Mouse (Mus musculus) liver, embryonic 15.5 days (tissue): ENCODE results near the gene Slc1a3. TPM values are rescaled to one million over a fixed set of nuclear protein-coding genes. Genes with fewer than 3 reads are reported as not detected.
A peak's percentile ranks its signal among the peaks of the same experiment; 100 is the strongest.

ENCODE experiments used
- ATAC-seq: fragments of 200-750 bp; cut with Nextera tagmentation; 2 replicates; pipeline ENCODE4 v1.8.0; 2017; ENCODE audit warnings: moderate number of reproducible peaks, mild to moderate bottlenecking, moderate library complexity; ENCODE audit not compliant: insufficient read depth
- H3K27ac ChIP-seq: fragments of 300-500 bp; sonication (generic); replicated peaks from 2 replicates; pipeline ENCODE4 v1.5.1; 2015; ENCODE audit warnings: mild to moderate bottlenecking, inconsistent platforms
- H3K27me3 ChIP-seq: fragments of 300-500 bp; sonication (generic); 2 replicates; pipeline ENCODE4 v1.6.1; 2015; ENCODE audit warnings: mild to moderate bottlenecking, inconsistent platforms
- H3K36me3 ChIP-seq: fragments of 300-500 bp; sonication (generic); replicated peaks from 2 replicates; pipeline ENCODE4 v1.6.1; 2015; ENCODE audit warnings: moderate library complexity, mild to moderate bottlenecking, inconsistent platforms
- H3K4me1 ChIP-seq: fragments of 300-500 bp; sonication (generic); replicated peaks from 2 replicates; pipeline ENCODE4 v1.6.1; 2015; ENCODE audit warnings: inconsistent platforms
- H3K4me2 ChIP-seq: fragments of 300-500 bp; sonication (generic); 2 replicates; pipeline ENCODE4 v1.6.1; 2015; ENCODE audit warnings: moderate library complexity, mild to moderate bottlenecking, inconsistent platforms
- H3K4me3 ChIP-seq: fragments of 300-500 bp; sonication (generic); replicated peaks from 2 replicates; pipeline ENCODE4 v1.5.1; 2015; ENCODE audit warnings: mild to moderate bottlenecking, inconsistent platforms
- H3K9ac ChIP-seq: fragments of 300-500 bp; sonication (generic); 2 replicates; pipeline ENCODE4 v1.6.1; 2015; ENCODE audit warnings: moderate library complexity, mild to moderate bottlenecking, inconsistent platforms
- H3K9me3 ChIP-seq: fragments of 300-500 bp; sonication (generic); replicated peaks from 2 replicates; pipeline ENCODE4 v1.6.1; 2016; ENCODE audit warnings: inconsistent platforms
- WGBS: fragments of 180-500 bp; shearing (Covaris S2); methylation state at CpG from one replicate; pipeline ENCODE4 v1.1.7; 2015; ENCODE audit warnings: mixed read lengths; ENCODE audit not compliant: insufficient replicate concordance; 5-methylcytosine and 5-hydroxymethylcytosine counted together
- polyA plus RNA-seq: library from polyadenylated mRNA; unstranded; fragments of >200 nt; fragmentation: Nextera tagmentation; extraction: Ambion mirVana; gene quantifications from 2 replicates; pipeline ENCODE4 v1.2.1, GENCODE M21; 2015

The Slc1a3 gene
- polyA plus RNA-seq = 0.58 and 0.60 TPM in 2 replicates

GRCm38 (mm10) chr15:8710146-8711006 lies at the start of gene Slc1a3:
Slc1a3 (minus strand) TSS chr15:8710764.
- WGBS = under 1% methylated on average over 34 of the region's 34 CpGs
- peak; percentile 52; the same call in 1 of the 2 replicates for ATAC-seq
- 0 out of 2 replicates have a peak within 1 kb of the TSS, but pooled peaks have one; percentile 10 for H3K9ac ChIP-seq

DNA sequence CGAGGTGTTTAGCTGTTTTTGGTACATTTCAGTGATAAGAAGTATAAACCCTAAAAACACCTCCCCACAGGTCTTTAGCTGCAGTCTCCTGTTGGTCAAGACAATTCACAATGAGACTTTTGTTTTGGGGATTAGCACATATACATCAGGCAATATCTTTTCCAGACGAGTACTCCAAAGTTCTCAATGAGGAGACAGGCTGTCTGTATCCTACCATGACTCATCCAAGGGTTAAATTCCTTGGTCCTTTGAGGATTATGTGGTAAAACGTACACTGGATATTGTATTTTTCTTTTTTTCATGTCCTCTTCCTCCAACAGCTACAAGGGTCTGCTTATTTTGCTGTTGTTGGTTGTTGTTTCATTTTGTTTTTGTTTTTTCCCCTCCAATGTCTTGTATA lies 48.5 kb upstream of the Slc1a3 start:
- Histone ChIP-seq H3K4me1 (peaks cover 41% of the 10 kb centered on the region), H3K27me3 (no peaks in the 10 kb centered on the region), H3K4me3 (no peak overlapping the region), H3K9ac (no peak overlapping the region), H3K9me3 (no peaks in the 10 kb centered on the region), H3K36me3 (no peaks in the 10 kb centered on the region), H3K4me2 (no peak overlapping the region), H3K27ac (no peak overlapping the region)
- WGBS = 62% methylated on average over 3 of the region's 3 CpGs
- no peak for ATAC-seq

More at GRCm38 (mm10) chr15:8710146-8711006, at the start of gene Slc1a3:
- 0 out of 2 replicates have a peak, but pooled peaks cover 7% of the 10 kb centered on the region for H3K4me1 ChIP-seq
- no peaks in the 10 kb centered on the region for H3K9me3 ChIP-seq
- H3K27ac ChIP-seq = no peak within 1 kb of the TSS
- H3K4me3 ChIP-seq = peak within 1 kb of the TSS; percentile 53
- H3K4me2 ChIP-seq = peak within 1 kb of the TSS; percentile 77
- H3K27me3 ChIP-seq = peaks cover 42% of the 10 kb centered on the region
- H3K36me3 ChIP-seq = no peaks in the 10 kb centered on the region

GRCm38 (mm10) chr15:8756441-8756840 lies 45.9 kb upstream of the Slc1a3 start:
- no peaks in the 10 kb centered on the region for H3K36me3 ChIP-seq
- no peak overlapping the region for H3K4me2 ChIP-seq
- WGBS = 75% methylated on average over 6 of the region's 6 CpGs
- H3K4me3 ChIP-seq = no peak overlapping the region
- H3K9me3 ChIP-seq = no peaks in the 10 kb centered on the region
- no peaks in the 10 kb centered on the region for H3K27me3 ChIP-seq
- no peak for ATAC-seq
- H3K9ac ChIP-seq = no peak overlapping the region
- H3K4me1 ChIP-seq = peaks cover 21% of the 10 kb centered on the region
- no peak overlapping the region for H3K27ac ChIP-seq

DNA sequence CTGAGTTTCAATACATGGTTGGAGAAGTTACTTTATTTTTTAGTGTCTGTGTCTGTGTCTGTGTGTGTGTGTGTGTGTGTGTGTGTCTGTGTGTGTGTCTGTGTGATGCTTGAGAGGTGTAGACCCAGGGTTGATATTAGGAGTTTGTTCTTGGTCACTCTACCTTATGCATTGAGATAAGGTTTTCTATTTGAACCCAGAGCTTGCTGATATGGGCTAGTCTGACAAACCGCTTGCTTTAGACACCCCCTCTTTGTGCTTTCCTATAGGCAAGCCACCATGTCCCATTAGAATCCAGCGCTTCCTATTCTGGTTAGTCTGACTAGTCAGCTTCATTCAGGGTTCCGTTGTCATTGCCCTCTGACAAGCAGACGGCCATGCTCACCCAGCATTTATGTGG lies 39.2 kb upstream of the Slc1a3 start:
- Histone ChIP-seq H3K4me2 (no peak overlapping the region), H3K4me1 (peaks cover 8% of the 10 kb centered on the region; the same call in 1 of the 2 replicates), H3K27me3 (no peaks in the 10 kb centered on the region), H3K9me3 (no peaks in the 10 kb centered on the region), H3K36me3 (no peaks in the 10 kb centered on the region), H3K4me3 (no peak overlapping the region), H3K9ac (no peak overlapping the region), H3K27ac (no peak overlapping the region)
- 63% methylated on average over 4 of the region's 4 CpGs for WGBS
- 0 out of 2 replicates have a peak, but pooled peaks have one; percentile 15 for ATAC-seq

- H3K4me1 ChIP-seq = peaks cover 8% of the 10 kb centered on the region; the same call in 1 of the 2 replicates
- no peak for ATAC-seq
- no peaks in the 10 kb centered on the region for H3K9me3 ChIP-seq
- no peak overlapping the region for H3K4me2 ChIP-seq
- no peaks in the 10 kb centered on the region for H3K36me3 ChIP-seq
- H3K27me3 ChIP-seq = no peaks in the 10 kb centered on the region
- WGBS = 77% methylated on average over 1 of the region's 1 CpGs
- H3K27ac ChIP-seq = no peak overlapping the region
- no peak overlapping the region for H3K9ac ChIP-seq
- H3K4me3 ChIP-seq = no peak overlapping the region
Measured at GRCm38 (mm10) chr15:8748771-8749170, 38.2 kb upstream of the Slc1a3 start.

DNA sequence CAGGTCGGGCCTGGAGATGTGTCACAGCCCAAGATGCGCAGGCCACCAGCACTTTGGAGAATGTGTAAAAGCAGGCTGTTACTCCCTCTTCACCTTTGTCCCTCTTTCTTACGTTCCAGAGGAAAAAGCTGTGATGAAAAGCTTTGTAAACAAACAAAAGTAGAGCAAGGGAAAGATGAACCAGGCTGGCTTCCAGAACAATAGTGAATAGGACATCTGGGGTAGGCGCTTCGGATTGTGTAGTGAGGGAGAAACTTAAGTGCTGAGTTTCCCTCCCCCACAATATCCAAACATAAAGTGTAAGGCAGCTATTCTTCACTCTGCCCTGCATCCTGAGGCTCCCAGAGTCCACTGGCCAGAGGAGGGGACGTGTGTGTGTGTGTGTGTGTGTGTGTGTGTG lies 31.0 kb upstream of the Slc1a3 start:
- no peaks in the 10 kb centered on the region for H3K36me3 ChIP-seq
- WGBS = 52% methylated on average over 6 of the region's 6 CpGs
- H3K4me3 ChIP-seq = no peak overlapping the region
- H3K4me1 ChIP-seq = no peaks in the 10 kb centered on the region
- H3K4me2 ChIP-seq = no peak overlapping the region
- no peak for ATAC-seq
- no peaks in the 10 kb centered on the region for H3K9me3 ChIP-seq
- no peak overlapping the region for H3K9ac ChIP-seq
- no peak overlapping the region for H3K27ac ChIP-seq
- H3K27me3 ChIP-seq = no peaks in the 10 kb centered on the region

DNA sequence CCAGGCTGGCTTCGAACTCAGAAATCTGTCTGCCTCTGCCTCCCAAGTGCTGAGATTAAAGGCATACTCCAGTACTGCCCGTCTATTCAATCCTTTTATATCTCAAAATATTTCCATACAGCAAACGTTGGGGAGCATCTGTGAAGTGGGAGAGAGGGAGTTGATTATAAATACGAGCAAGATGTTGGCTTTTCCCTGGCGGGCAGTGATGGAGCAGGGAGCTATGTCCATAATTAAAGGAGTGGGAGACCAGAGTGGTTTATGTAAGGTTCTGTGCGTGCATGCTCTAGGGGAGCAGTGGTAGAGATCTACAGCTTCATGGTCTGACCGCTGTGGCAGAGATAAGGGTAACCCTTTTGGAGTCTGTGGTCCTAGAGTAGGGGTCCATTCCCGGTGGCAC lies 30.2 kb upstream of the Slc1a3 start:
- ATAC-seq = no peak
- H3K9ac ChIP-seq = no peak overlapping the region
- H3K4me2 ChIP-seq = no peak overlapping the region
- no peak overlapping the region for H3K4me3 ChIP-seq
- H3K36me3 ChIP-seq = no peaks in the 10 kb centered on the region
- 60% methylated on average over 8 of the region's 8 CpGs for WGBS
- H3K9me3 ChIP-seq = no peaks in the 10 kb centered on the region
- H3K27me3 ChIP-seq = no peaks in the 10 kb centered on the region
- H3K4me1 ChIP-seq = no peaks in the 10 kb centered on the region
- H3K27ac ChIP-seq = no peak overlapping the region

- ATAC-seq = no peak
- Histone ChIP-seq H3K9me3 (no peaks in the 10 kb centered on the region), H3K27ac (no peak overlapping the region), H3K4me3 (no peak overlapping the region), H3K4me2 (no peak overlapping the region), H3K9ac (no peak overlapping the region), H3K4me1 (0 out of 2 replicates have a peak, but pooled peaks cover 7% of the 10 kb centered on the region), H3K36me3 (no peaks in the 10 kb centered on the region), H3K27me3 (no peaks in the 10 kb centered on the region)
- WGBS = 73% methylated on average over 5 of the region's 5 CpGs
Measured at GRCm38 (mm10) chr15:8738156-8738555, 27.6 kb upstream of the Slc1a3 start.

DNA sequence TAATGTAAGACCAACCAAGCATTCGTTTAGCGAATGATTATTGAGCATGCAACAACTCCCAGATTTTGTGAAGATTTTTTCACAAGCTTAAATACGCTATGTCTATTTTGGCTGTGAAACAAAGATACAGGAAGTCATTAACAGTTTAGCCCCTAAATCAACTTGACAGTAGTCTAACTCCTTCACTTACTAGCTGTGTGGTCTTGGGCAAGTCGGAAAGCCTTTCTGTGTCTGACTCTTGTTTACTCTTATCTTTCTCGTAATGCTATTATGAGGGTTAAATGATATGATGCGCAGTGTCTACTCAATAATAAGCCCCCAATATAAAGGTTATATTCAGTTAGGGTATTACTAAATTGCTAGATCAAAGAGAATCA lies 23.8 kb upstream of the Slc1a3 start:
- no peak for ATAC-seq
- no peak overlapping the region for H3K4me3 ChIP-seq
- H3K27ac ChIP-seq = no peak overlapping the region
- H3K27me3 ChIP-seq = no peaks in the 10 kb centered on the region
- H3K4me1 ChIP-seq = 0 out of 2 replicates have a peak, but pooled peaks cover 7% of the 10 kb centered on the region
- H3K9ac ChIP-seq = no peak overlapping the region
- WGBS = 58% methylated on average over 6 of the region's 6 CpGs
- no peaks in the 10 kb centered on the region for H3K9me3 ChIP-seq
- H3K36me3 ChIP-seq = no peaks in the 10 kb centered on the region
- no peak overlapping the region for H3K4me2 ChIP-seq

- Histone ChIP-seq H3K9ac (no peak overlapping the region), H3K4me1 (0 out of 2 replicates have a peak, but pooled peaks cover 7% of the 10 kb centered on the region), H3K27ac (no peak overlapping the region), H3K9me3 (no peaks in the 10 kb centered on the region), H3K4me2 (no peak overlapping the region), H3K36me3 (no peaks in the 10 kb centered on the region), H3K4me3 (no peak overlapping the region), H3K27me3 (no peaks in the 10 kb centered on the region)
- no peak for ATAC-seq
- 39% methylated on average over 7 of the region's 7 CpGs for WGBS
Measured at GRCm38 (mm10) chr15:8733669-8734362, 23.3 kb upstream of the Slc1a3 start.

GRCm38 (mm10) chr15:8728861-8729260 lies 18.3 kb upstream of the Slc1a3 start:
- 0 out of 2 replicates have a peak, but pooled peaks cover 2% of the 10 kb centered on the region for H3K4me1 ChIP-seq
- no peak overlapping the region for H3K9ac ChIP-seq
- H3K9me3 ChIP-seq = no peaks in the 10 kb centered on the region
- no peaks in the 10 kb centered on the region for H3K36me3 ChIP-seq
- ATAC-seq = no peak
- H3K27ac ChIP-seq = no peak overlapping the region
- no peaks in the 10 kb centered on the region for H3K27me3 ChIP-seq
- H3K4me3 ChIP-seq = no peak overlapping the region
- WGBS = 76% methylated on average over 7 of the region's 7 CpGs
- no peak overlapping the region for H3K4me2 ChIP-seq
